Mouse (Mus musculus) bone marrow, adult 2 months (tissue): Measurements from ENCODE around the gene Stk4. TPM values are rescaled to one million over a fixed set of nuclear protein-coding genes. Genes with fewer than 3 reads are reported as not detected.
A peak's percentile ranks its signal among the peaks of the same experiment; 100 is the strongest.

Experiments
- H3K27ac ChIP-seq: fragments of 200-500 bp; 2 replicates; pipeline ENCODE4 v1.5.1; 2012; ENCODE audit warnings: low read depth, mild to moderate bottlenecking, control low read depth, inconsistent platforms, low read length; ENCODE audit not compliant: control insufficient read depth, poor library complexity, insufficient read depth
- H3K4me1 ChIP-seq: fragments of 200-500 bp; 2 replicates; pipeline ENCODE4 v1.6.1; 2011; ENCODE audit warnings: low read length; ENCODE audit not compliant: control insufficient read depth, insufficient read depth
- H3K4me3 ChIP-seq: fragments of 200-500 bp; replicated peaks from 2 replicates; pipeline ENCODE3; 2011; ENCODE audit warnings: mild to moderate bottlenecking, low read depth, low read length, control low read depth; ENCODE audit not compliant: control insufficient read depth
- CTCF ChIP-seq: fragments of 200-500 bp; IDR thresholded peaks from 2 replicates; pipeline ENCODE4 v1.5.1; 2011; ENCODE audit warnings: low read length, control low read depth; ENCODE audit not compliant: control insufficient read depth, insufficient read depth
- POLR2A ChIP-seq: fragments of 200-500 bp; IDR thresholded peaks from 2 replicates; pipeline ENCODE4 v1.6.1; 2011; ENCODE audit warnings: low read depth, mild to moderate bottlenecking, control low read depth, low read length, borderline replicate concordance; ENCODE audit not compliant: control insufficient read depth
- WGBS: fragments of 180-500 bp; shearing (Covaris S2); methylation state at CpG from one replicate; pipeline ENCODE4 v1.1.7; 2018; 5-methylcytosine and 5-hydroxymethylcytosine counted together
- polyA plus RNA-seq: library from polyadenylated mRNA; stranded (reverse); fragments of >200 nt; gene quantifications from 2 replicates; pipeline ENCODE4 v1.2.4, GENCODE M21; 2011; ENCODE audit warnings: low replicate concordance; ENCODE audit not compliant: missing spikeins, insufficient read depth, insufficient read length

Stk4 gene
- polyA plus RNA-seq, 1 experiment = 28.7 TPM

DNA sequence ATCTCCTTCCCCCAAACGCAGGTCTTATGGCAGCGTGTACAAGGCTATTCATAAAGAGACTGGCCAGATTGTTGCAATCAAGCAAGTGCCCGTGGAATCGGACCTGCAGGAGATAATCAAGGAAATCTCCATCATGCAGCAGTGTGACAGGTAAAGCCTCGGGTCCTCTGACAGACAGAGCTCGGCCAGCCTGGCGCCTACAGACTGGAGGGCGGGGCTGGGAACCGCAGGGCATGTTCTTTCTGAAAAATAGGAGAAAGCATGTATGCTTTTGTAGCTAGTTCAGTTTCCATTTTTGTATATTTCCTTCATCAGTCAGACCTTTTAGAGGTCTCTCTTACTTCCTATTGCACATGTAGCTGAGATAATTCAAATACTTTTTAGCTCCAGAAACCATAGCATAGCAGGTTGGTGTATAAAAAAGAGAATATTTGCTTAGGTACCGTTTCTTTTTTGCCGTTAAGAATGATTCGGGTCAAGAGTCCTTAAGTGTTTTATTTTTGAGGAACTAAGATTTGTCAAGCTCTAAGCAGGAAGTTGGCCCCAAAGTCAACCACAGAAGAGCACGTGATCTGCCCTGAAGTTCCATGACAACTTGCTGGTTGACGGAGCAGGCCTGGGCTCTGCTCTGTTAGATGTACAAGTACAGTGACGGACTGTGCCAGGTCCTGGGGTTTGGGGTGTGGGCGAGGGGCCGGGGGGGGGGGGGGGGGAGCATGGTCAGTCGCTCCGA lies 13.7 kb downstream of the Stk4 start:
- 7% methylated on average over 19 of the region's 19 CpGs for WGBS
- peak overlapping the region; percentile 26 for H3K4me3 ChIP-seq
- peak overlapping the region; percentile 87 for H3K27ac ChIP-seq
- H3K4me1 ChIP-seq = peaks cover 13% of the 10 kb centered on the region
- no peak for TF ChIP-seq CTCF
- TF ChIP-seq POLR2A = no peak

DNA sequence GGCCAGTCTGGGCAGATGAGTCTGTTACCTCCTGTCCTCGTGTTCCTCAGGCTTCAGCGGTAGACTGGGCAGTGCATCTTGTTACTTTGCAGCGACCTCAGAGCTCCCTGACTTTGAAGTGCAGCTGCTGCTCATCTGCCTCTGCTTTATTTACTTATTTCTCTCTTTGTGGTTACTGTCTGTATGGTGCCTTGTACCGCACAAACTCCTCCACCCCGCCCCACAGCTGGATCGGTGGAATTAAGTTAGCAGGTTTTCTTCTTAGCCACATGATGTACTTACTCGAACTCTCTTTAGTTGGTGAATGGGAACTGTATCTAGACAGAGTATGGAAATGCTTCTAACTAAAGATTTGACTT lies 14.2 kb downstream of the Stk4 start:
- Histone ChIP-seq H3K4me1 (peaks cover 13% of the 10 kb centered on the region), H3K4me3 (peak overlapping the region; percentile 4), H3K27ac (peak overlapping the region; percentile 87)
- TF ChIP-seq CTCF (no peak), POLR2A (no peak)
- 8% methylated on average over 7 of the region's 7 CpGs for WGBS

DNA sequence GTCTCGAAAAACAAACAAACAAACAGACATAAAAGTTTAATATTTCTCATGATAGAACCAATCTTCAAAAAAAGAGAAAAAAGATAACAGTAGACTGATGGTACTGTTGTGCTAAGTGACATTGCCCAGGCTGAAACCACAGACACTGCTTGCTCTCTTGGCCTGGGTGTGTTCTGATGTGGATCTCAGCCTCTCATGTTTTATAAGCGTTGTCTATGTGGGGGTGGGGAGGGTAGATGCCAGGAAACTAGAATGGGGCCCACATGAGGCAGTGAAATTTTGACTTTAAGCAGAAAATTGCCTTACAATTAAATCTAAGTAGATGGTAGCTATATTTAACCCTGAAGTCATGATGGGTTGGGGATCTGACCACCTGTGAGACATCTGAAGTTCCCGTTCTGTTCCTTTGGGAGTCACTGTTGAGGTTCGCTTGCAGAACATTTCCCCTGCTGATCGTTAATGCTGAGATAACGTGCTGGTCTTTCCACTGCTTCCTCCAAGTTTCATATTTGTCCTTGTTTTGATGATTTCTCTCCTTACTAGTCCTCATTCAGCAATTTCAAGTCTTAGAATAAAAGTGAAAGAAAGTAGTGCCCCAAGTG lies 17.4 kb downstream of the Stk4 start:
- no peak for TF ChIP-seq CTCF
- Histone ChIP-seq H3K4me3 (no peak overlapping the region), H3K4me1 (peaks cover 4% of the 10 kb centered on the region; the same call in 1 of the 2 replicates), H3K27ac (no peak overlapping the region)
- WGBS = 49% methylated on average over 6 of the region's 6 CpGs

DNA sequence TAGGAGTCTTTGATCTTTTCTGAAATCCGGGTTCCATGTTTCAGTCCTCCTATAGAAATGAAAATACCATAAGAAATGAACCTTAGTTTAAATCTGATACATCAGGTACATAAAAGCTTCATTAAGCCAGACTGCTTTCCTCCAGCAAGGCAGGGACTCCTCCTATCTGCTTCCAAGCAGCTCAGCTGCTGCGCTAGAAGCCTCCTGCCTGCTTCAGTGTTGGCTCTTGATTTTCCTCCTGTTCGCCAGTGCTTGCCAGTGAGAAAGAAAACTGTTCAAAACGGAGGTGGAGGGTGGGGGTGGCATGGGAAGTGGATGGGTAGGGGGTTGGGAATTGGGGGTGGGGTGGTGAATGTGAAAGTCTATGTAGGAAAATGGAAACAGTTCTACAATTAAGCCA lies 19.4 kb downstream of the Stk4 start:
- Histone ChIP-seq H3K27ac (no peak overlapping the region), H3K4me3 (no peak overlapping the region), H3K4me1 (peaks cover 3% of the 10 kb centered on the region; the same call in 1 of the 2 replicates)
- TF ChIP-seq CTCF = no peak
- TF ChIP-seq POLR2A = no peak
- WGBS = 84% methylated on average over 4 of the region's 4 CpGs

DNA sequence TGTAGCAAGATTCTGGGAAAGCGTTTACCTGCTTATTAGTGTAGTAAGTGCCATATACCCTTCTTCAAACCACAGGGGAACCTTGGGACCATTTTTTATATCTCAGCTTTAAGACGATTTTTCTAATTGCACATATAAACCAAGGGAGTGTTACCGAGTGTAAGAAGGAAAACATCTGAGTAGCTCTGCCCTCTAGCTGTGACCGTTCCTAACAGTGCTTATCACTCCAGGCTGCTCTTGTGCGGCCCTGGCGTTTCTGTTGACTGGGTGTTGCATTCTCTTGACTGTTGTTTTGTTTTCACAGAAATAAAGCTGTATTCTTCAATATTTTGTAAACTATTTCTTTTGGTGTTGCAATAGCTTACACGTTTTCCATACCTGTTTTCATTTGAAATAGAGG lies 24.0 kb downstream of the Stk4 start:
- TF ChIP-seq CTCF = peak; percentile 28; the same call in 1 of the 2 replicates
- no peak for TF ChIP-seq POLR2A
- peaks cover 1% of the 10 kb centered on the region; the same call in 1 of the 2 replicates for H3K4me1 ChIP-seq
- no peak overlapping the region for H3K4me3 ChIP-seq
- H3K27ac ChIP-seq = no peak overlapping the region
- 25% methylated on average over 7 of the region's 7 CpGs for WGBS

DNA sequence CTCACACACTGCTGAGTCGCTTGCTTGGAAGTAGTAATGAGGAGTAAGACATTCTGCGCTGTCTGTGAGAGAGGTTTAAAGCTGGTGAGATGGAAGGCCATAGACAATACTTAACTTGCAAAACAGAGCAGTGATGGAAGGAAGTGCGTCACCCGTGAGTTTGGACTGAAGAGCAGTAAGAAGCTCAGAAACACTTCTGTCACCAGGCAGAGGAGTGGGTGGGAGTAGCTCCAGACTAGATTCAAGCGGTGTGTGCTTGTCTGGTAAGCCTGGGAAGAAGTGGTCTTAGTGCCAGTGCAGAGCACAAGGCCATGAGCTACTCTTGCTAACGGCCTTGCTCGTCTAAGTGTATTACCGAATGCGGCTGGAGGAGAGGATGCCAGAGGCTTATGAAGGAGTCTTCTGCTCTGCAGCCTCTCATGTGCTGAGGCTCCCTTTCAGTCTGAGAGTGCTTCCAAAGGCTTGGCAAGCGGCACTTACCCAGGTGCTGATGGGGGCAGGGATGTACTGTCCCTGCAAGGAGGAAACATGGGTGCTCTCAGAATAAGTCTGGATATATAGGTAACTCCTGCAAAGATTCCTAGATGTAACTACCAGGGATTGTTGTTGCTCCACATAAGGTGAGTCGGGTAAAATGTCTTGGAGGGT lies 28.6 kb downstream of the Stk4 start:
- no peak overlapping the region for H3K27ac ChIP-seq
- H3K4me3 ChIP-seq = no peak overlapping the region
- TF ChIP-seq CTCF (no peak), POLR2A (no peak)
- WGBS = 92% methylated on average over 11 of the region's 11 CpGs
- H3K4me1 ChIP-seq = no peaks in the 10 kb centered on the region

DNA sequence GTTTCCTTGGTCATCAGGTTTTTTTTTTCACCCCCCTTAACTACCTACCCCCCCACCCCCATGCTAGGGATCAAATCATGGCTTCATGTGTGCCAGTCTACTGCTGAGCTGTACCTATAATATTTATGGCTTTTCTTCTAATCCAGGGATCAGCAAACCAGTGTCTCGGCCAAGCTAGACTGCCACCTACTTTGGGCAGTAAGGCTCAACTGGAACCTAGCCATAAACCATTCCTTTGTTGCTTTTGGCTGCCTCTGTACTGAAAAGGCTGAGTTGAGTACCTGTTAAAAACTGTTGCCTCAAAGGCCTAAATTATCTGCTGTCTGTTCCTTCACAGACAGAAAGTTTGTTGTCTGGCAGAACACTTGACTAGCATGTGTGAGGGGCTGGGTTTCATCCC lies 31.8 kb downstream of the Stk4 start:
- TF ChIP-seq CTCF (no peak), POLR2A (no peak)
- Histone ChIP-seq H3K4me3 (no peak overlapping the region), H3K27ac (no peak overlapping the region), H3K4me1 (no peaks in the 10 kb centered on the region)
- WGBS = 89% methylated on average over 1 of the region's 1 CpGs

DNA sequence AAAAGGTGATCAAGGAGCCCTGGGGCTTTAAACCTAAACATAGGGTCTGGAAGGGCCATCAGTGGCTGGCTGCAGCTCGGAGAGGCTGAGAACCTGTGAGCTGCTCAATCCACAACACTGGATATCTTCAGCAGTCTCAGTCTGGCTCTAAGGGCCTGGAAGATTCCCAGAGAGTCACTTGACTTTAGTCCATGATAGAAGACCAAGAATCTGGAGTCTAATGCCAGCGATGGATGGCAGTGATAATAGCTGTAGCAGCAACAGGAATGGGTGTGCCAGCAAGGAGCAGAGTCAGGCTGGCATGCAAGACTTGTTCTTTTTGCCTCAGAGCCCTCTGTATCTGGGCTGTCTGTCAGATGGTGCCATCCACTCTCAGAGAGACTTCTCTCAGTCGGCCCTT lies 32.2 kb downstream of the Stk4 start:
- WGBS = 76% methylated on average over 3 of the region's 3 CpGs

DNA sequence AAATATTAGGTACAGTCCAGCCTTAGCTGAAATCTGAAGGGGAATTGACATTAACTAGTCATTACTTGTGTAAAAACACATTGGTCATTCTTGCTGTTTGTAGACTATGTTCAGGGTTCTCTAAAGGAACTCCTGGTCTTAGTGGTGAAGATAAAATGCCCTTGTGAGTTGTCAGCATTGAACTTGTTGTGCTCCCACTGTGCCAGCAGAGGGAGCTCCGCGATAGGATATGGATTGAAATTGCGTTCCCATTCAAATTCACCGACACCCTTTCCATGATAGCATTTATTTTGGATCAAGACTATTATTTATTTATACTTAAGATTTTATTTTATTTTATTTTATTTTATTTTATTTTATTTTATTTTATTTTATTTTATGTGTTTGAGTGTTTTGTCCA lies 33.4 kb downstream of the Stk4 start:
- Histone ChIP-seq H3K27ac (no peak overlapping the region), H3K4me1 (no peaks in the 10 kb centered on the region), H3K4me3 (no peak overlapping the region)
- WGBS = 54% methylated on average over 4 of the region's 4 CpGs
- TF ChIP-seq CTCF (peak; percentile 75), POLR2A (no peak)

More for the DNA sequence above, 32.2 kb downstream of the Stk4 start:
- Histone ChIP-seq H3K4me3 (no peak overlapping the region), H3K4me1 (no peaks in the 10 kb centered on the region), H3K27ac (no peak overlapping the region)
- TF ChIP-seq CTCF (no peak), POLR2A (no peak)
